Mouse (Mus musculus): ENCODE data around the gene Erbb2. TPM values are rescaled to one million over a fixed set of nuclear protein-coding genes. Genes with fewer than 3 reads are reported as not detected.

Gene Erbb2
- polyA plus RNA-seq, 1 experiment from 2014 or later: 41.4 TPM

GRCm38 (mm10) chr11:98477011-98477701 is 64.9 kb downstream of the Erbb2 start:
- Histone ChIP-seq H3K4me3 (ENCODE audit: low read length) (no peak overlapping the region), H3K9ac (ENCODE audit: low read length) (no peak overlapping the region), H3K9me3 (ENCODE audit: control insufficient read depth, low read length) (no peaks in the 10 kb centered on the region), H3K27me3 (ENCODE audit: control insufficient read depth, insufficient read depth, low read depth, low read length) (no peaks in the 10 kb centered on the region), H3K27ac (ENCODE audit: low read length) (no peak overlapping the region), H3K4me2 (ENCODE audit: low read depth, low read length) (no peak overlapping the region), H3K36me3 (ENCODE audit: control insufficient read depth, insufficient read depth, low read length) (no peaks in the 10 kb centered on the region), H3K4me1 (replicated peaks; ENCODE audit: control insufficient read depth, insufficient read depth, low read length) (no peaks in the 10 kb centered on the region)
- WGBS: 58% methylated on average over 14 of the region's 14 CpGs
- no peak for ATAC-seq (ENCODE audit: low read depth)

- H3K36me3 ChIP-seq (ENCODE audit: control insufficient read depth, insufficient read depth, low read length): no peaks in the 10 kb centered on the region
- no peak overlapping the region for H3K9ac ChIP-seq (ENCODE audit: low read length)
- H3K27me3 ChIP-seq (ENCODE audit: control insufficient read depth, insufficient read depth, low read depth, low read length): no peaks in the 10 kb centered on the region
- no peak overlapping the region for H3K4me2 ChIP-seq (ENCODE audit: low read depth, low read length)
- H3K27ac ChIP-seq (ENCODE audit: low read length): no peak overlapping the region
- no peak for ATAC-seq (ENCODE audit: low read depth)
- H3K9me3 ChIP-seq (ENCODE audit: control insufficient read depth, low read length): no peaks in the 10 kb centered on the region
- 71% methylated on average over 13 of the region's 13 CpGs for WGBS
- H3K4me3 ChIP-seq (ENCODE audit: low read length): no peak overlapping the region
- no peaks in the 10 kb centered on the region for H3K4me1 ChIP-seq (replicated peaks; ENCODE audit: control insufficient read depth, insufficient read depth, low read length)
Measured at GRCm38 (mm10) chr11:98479026-98479939, 67.0 kb downstream of the Erbb2 start.

GRCm38 (mm10) chr11:98479940-98480497 is 67.7 kb downstream of the Erbb2 start:
- H3K9ac ChIP-seq (ENCODE audit: low read length): no peak overlapping the region
- H3K4me1 ChIP-seq (replicated peaks; ENCODE audit: control insufficient read depth, insufficient read depth, low read length): no peaks in the 10 kb centered on the region
- H3K4me2 ChIP-seq (ENCODE audit: low read depth, low read length): no peak overlapping the region
- H3K9me3 ChIP-seq (ENCODE audit: control insufficient read depth, low read length): no peaks in the 10 kb centered on the region
- H3K36me3 ChIP-seq (ENCODE audit: control insufficient read depth, insufficient read depth, low read length): no peaks in the 10 kb centered on the region
- no peak for ATAC-seq (ENCODE audit: low read depth)
- 80% methylated on average over 12 of the region's 12 CpGs for WGBS
- H3K27me3 ChIP-seq (ENCODE audit: control insufficient read depth, insufficient read depth, low read depth, low read length): no peaks in the 10 kb centered on the region
- no peak overlapping the region for H3K27ac ChIP-seq (ENCODE audit: low read length)
- H3K4me3 ChIP-seq (ENCODE audit: low read length): no peak overlapping the region

GRCm38 (mm10) chr11:98481231-98481630 is 69.0 kb downstream of the Erbb2 start:
- H3K4me2 ChIP-seq (ENCODE audit: low read depth, low read length): no peak overlapping the region
- WGBS: 54% methylated on average over 6 of the region's 6 CpGs
- no peak overlapping the region for H3K9ac ChIP-seq (ENCODE audit: low read length)

GRCm38 (mm10) chr11:98482067-98482466 is 69.8 kb downstream of the Erbb2 start:
- H3K27me3 ChIP-seq (ENCODE audit: control insufficient read depth, insufficient read depth, low read depth, low read length): no peaks in the 10 kb centered on the region
- WGBS: 69% methylated on average over 10 of the region's 10 CpGs
- H3K4me1 ChIP-seq (replicated peaks; ENCODE audit: control insufficient read depth, insufficient read depth, low read length): no peaks in the 10 kb centered on the region
- H3K9me3 ChIP-seq (ENCODE audit: control insufficient read depth, low read length): no peaks in the 10 kb centered on the region
- H3K9ac ChIP-seq (ENCODE audit: low read length): no peak overlapping the region
- H3K4me2 ChIP-seq (ENCODE audit: low read depth, low read length): no peak overlapping the region
- H3K36me3 ChIP-seq (ENCODE audit: control insufficient read depth, insufficient read depth, low read length): no peaks in the 10 kb centered on the region
- no peak for ATAC-seq (ENCODE audit: low read depth)
- H3K27ac ChIP-seq (ENCODE audit: low read length): no peak overlapping the region
- no peak overlapping the region for H3K4me3 ChIP-seq (ENCODE audit: low read length)

More at GRCm38 (mm10) chr11:98481231-98481630, 69.0 kb downstream of the Erbb2 start:
- Histone ChIP-seq H3K27me3 (ENCODE audit: control insufficient read depth, insufficient read depth, low read depth, low read length) (no peaks in the 10 kb centered on the region), H3K27ac (ENCODE audit: low read length) (no peak overlapping the region), H3K4me3 (ENCODE audit: low read length) (no peak overlapping the region), H3K9me3 (ENCODE audit: control insufficient read depth, low read length) (no peaks in the 10 kb centered on the region), H3K36me3 (ENCODE audit: control insufficient read depth, insufficient read depth, low read length) (no peaks in the 10 kb centered on the region), H3K4me1 (replicated peaks; ENCODE audit: control insufficient read depth, insufficient read depth, low read length) (no peaks in the 10 kb centered on the region)
- ATAC-seq (ENCODE audit: low read depth): no peak

GRCm38 (mm10) chr11:98485749-98486148 is 73.5 kb downstream of the Erbb2 start:
- 84% methylated on average over 2 of the region's 2 CpGs for WGBS
- Histone ChIP-seq H3K36me3 (ENCODE audit: control insufficient read depth, insufficient read depth, low read length) (no peaks in the 10 kb centered on the region), H3K4me3 (ENCODE audit: low read length) (no peak overlapping the region), H3K27me3 (ENCODE audit: control insufficient read depth, insufficient read depth, low read depth, low read length) (no peaks in the 10 kb centered on the region), H3K9me3 (ENCODE audit: control insufficient read depth, low read length) (no peaks in the 10 kb centered on the region), H3K4me1 (replicated peaks; ENCODE audit: control insufficient read depth, insufficient read depth, low read length) (no peaks in the 10 kb centered on the region), H3K27ac (ENCODE audit: low read length) (no peak overlapping the region), H3K4me2 (ENCODE audit: low read depth, low read length) (no peak overlapping the region), H3K9ac (ENCODE audit: low read length) (no peak overlapping the region)
- ATAC-seq (ENCODE audit: low read depth): no peak

Other genes starting within 250 kb of the Erbb2 start
- gene Med1, start 219.2 kb upstream of the Erbb2 start, polyA plus RNA-seq (2015; fragmentation: Nextera tagmentation; extraction: Ambion mirVana): 58.1 and 59.2 TPM in 2 replicates
- 8.5 and 8.8 TPM in 2 replicates for gene Cdk12, start 209.4 kb upstream of the Erbb2 start, polyA plus RNA-seq (2015; fragmentation: Nextera tagmentation; extraction: Ambion mirVana)
- gene Neurod2, start 82.8 kb upstream of the Erbb2 start, polyA plus RNA-seq (2015; fragmentation: Nextera tagmentation; extraction: Ambion mirVana): 0.06 TPM in 1 of 2 replicates, not detected in the other
- 5.6 and 6.1 TPM in 2 replicates for gene Ppp1r1b, start 64.1 kb upstream of the Erbb2 start, polyA plus RNA-seq (2015; fragmentation: Nextera tagmentation; extraction: Ambion mirVana)
- gene Stard3, start 54.1 kb upstream of the Erbb2 start, polyA plus RNA-seq (2015; fragmentation: Nextera tagmentation; extraction: Ambion mirVana): 55.9 and 61.3 TPM in 2 replicates
- gene Tcap, start 28.7 kb upstream of the Erbb2 start, polyA plus RNA-seq (2015; fragmentation: Nextera tagmentation; extraction: Ambion mirVana): 6.7 and 8.0 TPM in 2 replicates
- 0.13 TPM in 1 of 2 replicates, not detected in the other for gene Pnmt, start 26.0 kb upstream of the Erbb2 start, polyA plus RNA-seq (2015; fragmentation: Nextera tagmentation; extraction: Ambion mirVana)
- 15.0 and 16.2 TPM in 2 replicates for gene Pgap3, start 12.0 kb upstream of the Erbb2 start, polyA plus RNA-seq (2015; fragmentation: Nextera tagmentation; extraction: Ambion mirVana)
- 87.5 and 97.5 TPM in 2 replicates for gene Mien1, start 26.5 kb downstream of the Erbb2 start, polyA plus RNA-seq (2015; fragmentation: Nextera tagmentation; extraction: Ambion mirVana)
- gene Grb7, start 33.9 kb downstream of the Erbb2 start, polyA plus RNA-seq (2015; fragmentation: Nextera tagmentation; extraction: Ambion mirVana): 45.6 and 47.6 TPM in 2 replicates
- 0.33 and 1.1 TPM in 2 replicates for gene Ikzf3, start 133.6 kb downstream of the Erbb2 start, polyA plus RNA-seq (2015; fragmentation: Nextera tagmentation; extraction: Ambion mirVana)
- 0.18 TPM in 1 of 2 replicates, not detected in the other for gene Zpbp2, start 138.6 kb downstream of the Erbb2 start, polyA plus RNA-seq (2015; fragmentation: Nextera tagmentation; extraction: Ambion mirVana)
- 50.8 and 51.2 TPM in 2 replicates for gene Ormdl3, start 174.9 kb downstream of the Erbb2 start, polyA plus RNA-seq (2015; fragmentation: Nextera tagmentation; extraction: Ambion mirVana)
- gene Lrrc3c, start 185.8 kb downstream of the Erbb2 start, polyA plus RNA-seq (2015; fragmentation: Nextera tagmentation; extraction: Ambion mirVana): not detected in 2 replicates
- 0.69 and 1.2 TPM in 2 replicates for gene Gm12355, start 213.2 kb downstream of the Erbb2 start, polyA plus RNA-seq (2015; fragmentation: Nextera tagmentation; extraction: Ambion mirVana)
- gene Gsdma3, start 213.9 kb downstream of the Erbb2 start, polyA plus RNA-seq (2015; fragmentation: Nextera tagmentation; extraction: Ambion mirVana): not detected in 2 replicates
- not detected in 2 replicates for gene Gsdma2, start 234.3 kb downstream of the Erbb2 start, polyA plus RNA-seq (2015; fragmentation: Nextera tagmentation; extraction: Ambion mirVana)

Data from lung, embryonic 16.5 days (tissue).